Mouse (Mus musculus): Measurements from ENCODE around the gene Cox6a1.

- TF ChIP-seq CTCF (IDR thresholded peaks at IDR 0.05; ENCODE audit: insufficient read depth, low read depth, low read length) (no peak), POLR2A (IDR thresholded peaks at IDR 0.05; ENCODE audit: insufficient read depth, low read depth, low read length) (no peak)
Observed at GRCm38 (mm10) chr5:115351348-115351747, 2.6 kb upstream of the Cox6a1 start.
